Mouse (Mus musculus) CD8-positive naive resting alpha-beta T cell, adult 2 months (primary cell): ENCODE measurements around the gene Sv2a.

ENCODE experiments used
- DNase-seq, 2 experiments: peaks; one replicate each; pipeline ENCODE4 v3.0.0; 2022; ENCODE audit warnings: low read depth in 2 of 2, low spot score in 2 of 2

Gene Sv2a

DNA sequence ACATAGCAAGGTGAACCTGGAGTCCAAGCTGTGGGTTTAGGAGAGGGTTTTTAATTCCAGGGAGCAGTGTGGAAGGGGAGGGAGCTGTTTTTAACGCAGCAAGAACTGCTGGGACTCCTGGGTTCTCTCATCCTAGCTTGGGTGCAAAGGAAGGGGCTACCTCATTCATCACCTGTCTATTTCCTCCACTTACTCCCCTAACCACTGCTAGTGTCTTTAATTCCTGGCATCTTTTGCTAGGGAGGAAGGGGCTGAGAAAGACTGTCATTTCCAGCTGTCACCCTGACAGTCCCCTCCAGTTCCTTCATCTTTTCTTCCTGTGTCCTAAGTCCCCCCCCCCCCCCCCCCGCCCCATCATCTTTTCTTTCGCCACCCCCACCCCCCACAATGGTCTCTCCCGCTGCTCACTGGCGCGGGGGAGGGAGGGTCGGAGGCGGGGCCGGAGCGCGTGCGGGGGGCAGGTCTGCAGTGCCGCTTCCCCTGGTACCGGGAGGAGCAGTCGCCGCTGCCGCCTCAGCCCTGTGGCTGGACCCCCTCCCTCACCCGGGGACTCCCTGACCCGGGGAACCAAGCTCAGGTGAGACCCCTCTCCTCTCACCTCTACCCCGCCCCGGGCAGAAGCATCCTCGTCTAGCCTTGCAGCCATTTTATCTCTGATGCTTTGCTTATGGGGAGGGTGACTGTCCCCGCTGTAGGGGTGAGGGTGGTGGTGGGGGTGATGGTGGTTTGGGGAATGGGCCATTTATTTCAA is at the start of gene Sv2a:
Gene Sv2a, plus strand, starts transcription at position 425 of the 751 bp plus-strand sequence.
- peak; percentile 32 to 49 for DNase-seq

DNA sequence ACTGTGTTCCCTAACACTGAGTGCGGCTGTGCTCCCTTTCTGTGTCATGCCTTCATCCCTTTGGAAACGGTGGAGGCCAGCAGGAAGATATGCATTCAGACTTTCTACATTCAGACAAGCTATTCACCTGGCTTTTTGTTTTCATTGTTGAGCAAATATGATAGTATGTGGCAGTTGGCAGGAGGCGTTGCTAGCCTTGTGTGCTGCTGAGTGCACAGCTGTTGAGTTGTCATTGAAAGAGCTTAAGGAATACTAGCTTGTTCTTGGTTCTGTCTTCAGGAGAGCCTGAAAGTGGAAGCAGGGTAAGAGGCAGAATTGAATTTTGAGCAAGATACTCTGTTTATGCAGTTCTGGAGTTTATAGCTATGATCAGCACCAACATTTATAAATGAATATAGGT is 48.5 kb upstream of the Sv2a start:
- no peak for DNase-seq

DNA sequence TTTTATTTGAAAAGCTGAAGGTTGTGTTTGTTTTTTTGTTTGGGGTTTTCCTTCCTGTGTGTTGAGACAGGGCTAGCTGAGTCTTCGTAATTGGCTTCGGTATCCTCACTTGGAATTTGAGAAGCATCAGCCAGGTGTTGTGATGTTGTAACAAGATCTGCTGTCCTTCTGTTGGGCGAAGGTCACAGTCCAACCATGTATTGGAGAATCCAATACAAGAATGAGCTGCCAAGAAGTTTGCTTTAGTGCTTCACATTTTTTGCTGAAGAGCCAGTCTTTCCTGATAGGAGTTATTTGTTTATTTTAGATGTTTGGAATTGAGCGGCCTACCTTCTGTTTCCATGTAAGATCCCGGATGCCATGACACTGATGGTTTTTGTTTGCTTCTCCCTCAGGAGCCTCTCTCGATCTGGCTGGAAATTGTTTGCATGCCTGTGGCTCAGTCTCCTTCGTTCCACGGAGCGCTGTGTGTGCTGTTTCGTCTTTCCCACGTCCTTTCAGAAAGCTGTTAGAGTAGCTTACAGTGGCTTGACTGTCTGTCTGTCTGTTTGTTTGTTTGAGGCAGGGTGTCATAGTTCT is 47.5 kb upstream of the Sv2a start:
- DNase-seq: no peak

GRCm38 (mm10) chr3:96135011-96135410 is 45.9 kb upstream of the Sv2a start:
- DNase-seq: no peak

DNA sequence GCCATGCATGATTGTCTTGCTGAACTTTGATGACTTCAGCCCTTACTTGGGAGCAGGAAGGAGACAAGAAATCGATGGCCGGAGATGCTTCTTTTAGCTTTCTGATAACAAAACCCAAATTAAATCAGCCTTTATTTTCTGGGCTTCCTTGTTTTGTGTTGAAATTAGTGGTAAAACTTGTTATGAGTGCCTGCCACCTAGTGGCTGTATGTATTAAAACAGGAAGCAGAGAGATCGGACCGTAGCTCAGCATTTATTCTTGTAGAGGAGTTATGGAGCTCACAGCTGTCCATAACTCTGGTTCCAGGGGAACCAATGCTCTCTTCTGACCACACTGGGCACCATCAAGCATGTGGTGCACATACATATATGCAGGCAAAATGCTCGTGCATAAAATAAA is 33.0 kb upstream of the Sv2a start:
- DNase-seq: peak; percentile 48 to 65

- no peak for DNase-seq
These were observed 29.1 kb upstream of the Sv2a start for GRCm38 (mm10) chr3:96151836-96152235.

- no peak for DNase-seq
These were observed 28.3 kb upstream of the Sv2a start for GRCm38 (mm10) chr3:96152611-96153010.

GRCm38 (mm10) chr3:96155501-96155900 is 25.4 kb upstream of the Sv2a start:
- DNase-seq: no peak

DNA sequence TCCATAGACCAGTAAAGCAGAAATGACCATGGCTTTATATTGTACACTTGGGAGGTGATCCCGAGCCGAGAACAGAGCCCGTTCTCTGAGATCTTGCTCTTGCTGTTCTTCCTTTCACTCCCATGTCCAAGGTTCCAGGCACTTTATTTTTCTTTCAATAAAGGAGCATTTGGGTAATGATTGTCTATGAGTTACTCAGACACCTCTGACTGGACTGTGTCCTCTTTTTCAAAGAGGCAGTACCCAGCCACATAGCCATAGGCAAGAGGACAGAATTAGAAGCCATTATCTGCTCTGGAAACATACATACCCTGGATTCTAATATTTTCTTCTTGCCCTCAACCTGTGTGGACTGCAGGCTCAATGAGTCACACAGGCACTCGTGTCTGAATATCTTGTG is 21.1 kb upstream of the Sv2a start:
- no peak for DNase-seq

- DNase-seq: no peak
These were observed 20.6 kb upstream of the Sv2a start for GRCm38 (mm10) chr3:96160222-96160802.

GRCm38 (mm10) chr3:96160803-96161516 is 20.0 kb upstream of the Sv2a start:
- DNase-seq: no peak

GRCm38 (mm10) chr3:96161869-96162840 is 18.8 kb upstream of the Sv2a start, which contains the start of gene Mtmr11:
Gene Mtmr11 (plus strand): TSS chr3:96162004.
- DNase-seq: no peak

- DNase-seq: no peak
These were observed 17.9 kb upstream of the Sv2a start for GRCm38 (mm10) chr3:96163040-96163439.

GRCm38 (mm10) chr3:96168466-96169158 is 12.3 kb upstream of the Sv2a start:
- no peak for DNase-seq

DNA sequence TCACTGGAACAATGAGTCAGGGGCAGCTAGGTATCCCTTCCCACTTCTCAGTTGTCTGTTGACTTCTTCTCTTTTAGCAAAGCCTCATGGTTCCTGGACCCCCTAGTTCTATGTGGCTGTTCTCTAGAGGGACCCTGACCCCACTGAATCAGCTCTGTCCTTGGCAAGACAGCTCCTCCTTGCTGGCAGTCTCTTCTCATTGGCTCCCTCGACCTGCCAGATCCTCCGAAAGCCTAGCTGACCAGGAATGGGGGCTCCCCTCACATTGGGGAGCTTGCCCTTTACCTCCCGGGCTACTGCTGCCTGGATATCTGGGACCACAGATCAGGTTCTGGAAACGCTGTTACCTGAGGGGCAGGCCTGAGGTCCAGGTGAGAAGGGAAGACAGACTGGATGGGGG is 10.7 kb upstream of the Sv2a start:
- no peak for DNase-seq

DNA sequence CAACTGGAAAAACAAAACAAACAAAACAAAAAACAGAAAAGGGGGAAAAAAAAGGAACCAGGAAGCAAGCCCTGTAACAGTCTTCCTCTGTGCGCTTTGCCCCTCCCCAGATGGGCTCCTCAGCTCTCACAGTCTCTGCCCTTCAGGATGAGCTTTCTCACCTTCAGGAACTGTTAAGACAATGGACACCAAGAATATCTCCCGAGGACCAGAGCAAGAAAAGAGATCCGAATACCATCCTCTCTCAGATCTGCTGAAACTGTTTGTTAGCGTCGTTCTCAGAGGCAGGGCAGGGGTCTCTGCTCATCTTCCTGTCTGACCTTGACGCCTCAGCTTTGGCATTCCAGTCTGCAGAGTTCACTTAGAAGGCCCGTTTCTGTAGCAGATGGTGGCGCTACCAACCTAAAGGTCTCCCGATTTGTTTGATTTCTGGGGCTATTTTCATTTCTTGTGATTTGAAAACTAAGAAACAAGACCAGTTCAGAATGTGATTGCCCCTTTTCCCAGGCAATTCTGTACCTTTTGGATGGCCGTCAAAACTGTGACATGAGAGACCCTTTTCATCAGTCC is 9.9 kb upstream of the Sv2a start:
- no peak for DNase-seq

- no peak for DNase-seq
These were observed 9.3 kb upstream of the Sv2a start for GRCm38 (mm10) chr3:96171583-96172196.

DNA sequence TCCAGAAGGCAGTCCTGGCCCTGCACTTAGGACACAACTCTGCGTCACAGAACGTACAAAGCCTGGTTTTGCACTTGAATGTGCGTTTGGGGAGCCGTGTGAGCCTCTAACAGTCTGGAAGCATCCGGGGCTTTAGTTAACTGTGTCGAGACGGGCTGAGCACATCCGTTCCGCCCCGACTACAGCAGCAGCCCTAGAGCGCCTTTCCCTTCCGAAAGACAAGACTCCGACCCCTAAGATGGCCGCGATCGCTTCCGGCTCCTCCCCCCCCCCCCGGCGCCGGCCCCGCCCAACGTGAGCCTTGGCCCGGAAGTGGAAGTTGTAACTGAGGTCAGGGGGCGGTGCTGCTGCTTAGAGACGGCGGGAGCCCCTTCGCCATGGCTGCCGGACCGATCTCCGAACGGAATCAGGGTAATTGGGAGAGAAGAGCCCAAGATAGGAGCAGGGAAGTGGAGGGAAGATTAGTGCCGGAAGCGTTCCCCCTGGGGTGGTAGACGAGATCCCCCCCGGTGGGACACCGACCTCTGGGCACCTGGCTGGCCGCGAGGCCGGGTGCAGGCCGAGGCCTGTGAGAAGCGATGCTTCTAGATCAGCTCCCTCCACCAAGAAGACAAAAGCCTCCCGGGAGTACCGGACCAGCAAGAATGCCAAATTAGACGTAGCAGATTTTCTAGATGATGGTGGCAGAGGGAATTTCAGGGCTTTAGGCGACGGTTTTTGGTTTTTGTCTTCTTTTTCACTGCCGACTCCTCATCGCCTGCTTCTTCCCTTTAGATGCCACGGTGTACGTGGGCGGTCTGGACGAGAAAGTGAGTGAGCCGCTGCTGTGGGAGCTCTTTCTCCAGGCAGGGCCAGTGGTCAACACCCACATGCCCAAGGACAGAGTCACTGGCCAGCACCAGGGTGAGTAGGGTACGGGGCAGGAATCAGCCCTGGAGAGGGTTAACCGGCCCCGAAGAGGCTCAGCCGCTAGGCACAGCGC is 8.5 kb upstream of the Sv2a start, which contains the start of gene Sf3b4:
Gene Sf3b4, plus strand, starts transcription at position 136 of the 982 bp plus-strand sequence.
- DNase-seq: peak; percentile 79 to 81
